Mouse (Mus musculus): ENCODE data around the gene Nckipsd. TPM values are rescaled to one million over a fixed set of nuclear protein-coding genes. Genes with fewer than 3 reads are reported as not detected.

Nckipsd gene
- polyA plus RNA-seq, 1 experiment, result 5.9 TPM

GRCm38 (mm10) chr9:108777276-108777675, 30.9 kb upstream of the Nckipsd start:
- Histone ChIP-seq H3K4me2 (ENCODE audit: low read depth) (no peak overlapping the region), H3K36me3 (ENCODE audit: control insufficient read depth, insufficient read depth) (no peaks in the 10 kb centered on the region), H3ac (ENCODE audit: control insufficient read depth, insufficient read length) (no peak overlapping the region), H3K27me3 (ENCODE audit: control insufficient read depth, insufficient read depth, insufficient read length) (no peaks in the 10 kb centered on the region), H3K79me2 (ENCODE audit: control insufficient read depth, insufficient read depth) (no peaks in the 10 kb centered on the region), H3K4me3 (no peak overlapping the region)
- TF ChIP-seq E2F4 (IDR thresholded peaks at IDR 0.05; ENCODE audit: insufficient read depth), result no peak
- no peak for TF ChIP-seq MAX (IDR thresholded peaks at IDR 0.05; ENCODE audit: low read depth)
- no peak for TF ChIP-seq CEBPB (IDR thresholded peaks at IDR 0.05; ENCODE audit: insufficient read depth, poor library complexity, severe bottlenecking)
- TF ChIP-seq POLR2AphosphoS2 (IDR thresholded peaks at IDR 0.05; ENCODE audit: insufficient read length, low read depth), result no peak
- no peak for TF ChIP-seq TCF3 (IDR thresholded peaks at IDR 0.05; ENCODE audit: insufficient read length, low read depth)
- no peak for TF ChIP-seq SRF (IDR thresholded peaks at IDR 0.05; ENCODE audit: control insufficient read depth, insufficient read length, low read depth)
- TF ChIP-seq MYOG (IDR thresholded peaks at IDR 0.05; ENCODE audit: control insufficient read depth in 1 of 3, insufficient read depth in 1 of 3, insufficient read length in 2 of 3, low read depth in 2 of 3), result no peak
- no peak for TF ChIP-seq TCF12 (IDR thresholded peaks at IDR 0.05; ENCODE audit: insufficient read depth, poor library complexity, severe bottlenecking)
- no peak for TF ChIP-seq MYOD1 (IDR thresholded peaks at IDR 0.05; ENCODE audit: control insufficient read depth in 1 of 3, insufficient read length in 2 of 3, low read depth in 2 of 3)
- TF ChIP-seq USF1 (IDR thresholded peaks at IDR 0.05; ENCODE audit: low read depth), result no peak
- TF ChIP-seq REST (IDR thresholded peaks at IDR 0.05; ENCODE audit: insufficient read depth, insufficient read length), result no peak
- no peak for TF ChIP-seq POLR2A (IDR thresholded peaks at IDR 0.05; ENCODE audit: insufficient read length, low read depth)

GRCm38 (mm10) chr9:108780959-108781358, 27.2 kb upstream of the Nckipsd start:
- Histone ChIP-seq H3K36me3 (ENCODE audit: control insufficient read depth, insufficient read depth) (no peaks in the 10 kb centered on the region), H3K79me2 (ENCODE audit: control insufficient read depth, insufficient read depth) (peaks cover 23% of the 10 kb centered on the region), H3K4me3 (no peak overlapping the region), H3K4me2 (ENCODE audit: low read depth) (no peak overlapping the region), H3K27me3 (ENCODE audit: control insufficient read depth, insufficient read depth, insufficient read length) (no peaks in the 10 kb centered on the region), H3ac (ENCODE audit: control insufficient read depth, insufficient read length) (no peak overlapping the region)
- TF ChIP-seq SRF (IDR thresholded peaks at IDR 0.05; ENCODE audit: control insufficient read depth, insufficient read length, low read depth) (no peak), REST (IDR thresholded peaks at IDR 0.05; ENCODE audit: insufficient read depth, insufficient read length) (no peak), POLR2AphosphoS2 (IDR thresholded peaks at IDR 0.05; ENCODE audit: insufficient read length, low read depth) (no peak), USF1 (IDR thresholded peaks at IDR 0.05; ENCODE audit: low read depth) (no peak), E2F4 (IDR thresholded peaks at IDR 0.05; ENCODE audit: insufficient read depth) (no peak), MYOG (IDR thresholded peaks at IDR 0.05; ENCODE audit: control insufficient read depth in 1 of 3, insufficient read depth in 1 of 3, insufficient read length in 2 of 3, low read depth in 2 of 3) (no peak), CEBPB (IDR thresholded peaks at IDR 0.05; ENCODE audit: insufficient read depth, poor library complexity, severe bottlenecking) (no peak), TCF3 (IDR thresholded peaks at IDR 0.05; ENCODE audit: insufficient read length, low read depth) (no peak), POLR2A (IDR thresholded peaks at IDR 0.05; ENCODE audit: insufficient read length, low read depth) (no peak), MYOD1 (IDR thresholded peaks at IDR 0.05; ENCODE audit: control insufficient read depth in 1 of 3, insufficient read length in 2 of 3, low read depth in 2 of 3) (no peak), MAX (IDR thresholded peaks at IDR 0.05; ENCODE audit: low read depth) (no peak), TCF12 (IDR thresholded peaks at IDR 0.05; ENCODE audit: insufficient read depth, poor library complexity, severe bottlenecking) (no peak)

GRCm38 (mm10) chr9:108781891-108782290, 26.3 kb upstream of the Nckipsd start:
- peaks cover under 1% of the 10 kb centered on the region for H3K36me3 ChIP-seq (ENCODE audit: control insufficient read depth, insufficient read depth)
- H3K27me3 ChIP-seq (ENCODE audit: control insufficient read depth, insufficient read depth, insufficient read length), result no peaks in the 10 kb centered on the region
- no peak overlapping the region for H3K4me2 ChIP-seq (ENCODE audit: low read depth)
- peaks cover 32% of the 10 kb centered on the region for H3K79me2 ChIP-seq (ENCODE audit: control insufficient read depth, insufficient read depth)
- no peak overlapping the region for H3ac ChIP-seq (ENCODE audit: control insufficient read depth, insufficient read length)
- no peak for TF ChIP-seq TCF3 (IDR thresholded peaks at IDR 0.05; ENCODE audit: insufficient read length, low read depth)
- no peak for TF ChIP-seq E2F4 (IDR thresholded peaks at IDR 0.05; ENCODE audit: insufficient read depth)
- no peak for TF ChIP-seq MYOD1 (IDR thresholded peaks at IDR 0.05; ENCODE audit: control insufficient read depth in 1 of 3, insufficient read length in 2 of 3, low read depth in 2 of 3)
- no peak for TF ChIP-seq REST (IDR thresholded peaks at IDR 0.05; ENCODE audit: insufficient read depth, insufficient read length)
- no peak for TF ChIP-seq USF1 (IDR thresholded peaks at IDR 0.05; ENCODE audit: low read depth)
- TF ChIP-seq SRF (IDR thresholded peaks at IDR 0.05; ENCODE audit: control insufficient read depth, insufficient read length, low read depth), result no peak
- TF ChIP-seq MYOG (IDR thresholded peaks at IDR 0.05; ENCODE audit: control insufficient read depth in 1 of 3, insufficient read depth in 1 of 3, insufficient read length in 2 of 3, low read depth in 2 of 3), result no peak
- TF ChIP-seq POLR2A (IDR thresholded peaks at IDR 0.05; ENCODE audit: insufficient read length, low read depth), result no peak
- TF ChIP-seq POLR2AphosphoS2 (IDR thresholded peaks at IDR 0.05; ENCODE audit: insufficient read length, low read depth), result no peak
- no peak overlapping the region for H3K4me3 ChIP-seq

GRCm38 (mm10) chr9:108782836-108783547, 25.2 kb upstream of the Nckipsd start:
- H3K4me3 ChIP-seq, result peak overlapping the region; percentile 95
- peaks cover 43% of the 10 kb centered on the region for H3K79me2 ChIP-seq (ENCODE audit: control insufficient read depth, insufficient read depth)
- no peaks in the 10 kb centered on the region for H3K27me3 ChIP-seq (ENCODE audit: control insufficient read depth, insufficient read depth, insufficient read length)
- TF ChIP-seq MYOG (IDR thresholded peaks at IDR 0.05; ENCODE audit: control insufficient read depth in 1 of 3, insufficient read depth in 1 of 3, insufficient read length in 2 of 3, low read depth in 2 of 3), result no peak
- TF ChIP-seq REST (IDR thresholded peaks at IDR 0.05; ENCODE audit: insufficient read depth, insufficient read length), result no peak
- TF ChIP-seq USF1 (IDR thresholded peaks at IDR 0.05; ENCODE audit: low read depth), result no peak
- TF ChIP-seq MAX (IDR thresholded peaks at IDR 0.05; ENCODE audit: low read depth), result no peak
- no peak for TF ChIP-seq TCF3 (IDR thresholded peaks at IDR 0.05; ENCODE audit: insufficient read length, low read depth)
- no peak for TF ChIP-seq CEBPB (IDR thresholded peaks at IDR 0.05; ENCODE audit: insufficient read depth, poor library complexity, severe bottlenecking)
- TF ChIP-seq TCF12 (IDR thresholded peaks at IDR 0.05; ENCODE audit: insufficient read depth, poor library complexity, severe bottlenecking), result no peak
- TF ChIP-seq POLR2AphosphoS2 (IDR thresholded peaks at IDR 0.05; ENCODE audit: insufficient read length, low read depth), result no peak
- peak overlapping the region; percentile 91 for H3K4me2 ChIP-seq (ENCODE audit: low read depth)
- peak overlapping the region; percentile 82 for H3ac ChIP-seq (ENCODE audit: control insufficient read depth, insufficient read length)
- H3K36me3 ChIP-seq (ENCODE audit: control insufficient read depth, insufficient read depth), result peaks cover 10% of the 10 kb centered on the region
